11 mouse cellular contexts compared by ENCODE assay signal in genomic region chr6:38624439-38624838, GRCm38 (mm10). TPM values are rescaled to one million over a fixed set of nuclear protein-coding genes. Genes with fewer than 3 reads are reported as not detected.
DNase-seq lines count a peak whose midpoint lies in the region; ATAC-seq and TF ChIP-seq lines count a peak whose summit lies in the region.
"Had no signal": no experiment of that assay in that cellular context is flagged by ENCODE, and none has a peak within 500 bp of the region (broad histone marks: within the 10 kb centered on the region; RNA-seq: fewer than 3 reads in every experiment).

No protein-coding gene starts in this region.

- no peak for TF ChIP-seq CTCF in gastrocnemius, adult 2 months (IDR thresholded peaks at IDR 0.05)
- no peak for TF ChIP-seq CTCF in lung, adult 2 months (IDR thresholded peaks at IDR 0.05; ENCODE audit: insufficient read depth, low read length)

- DNase-seq in gastrocnemius, adult 18-20 months (ENCODE audit: low spot score), result peak; percentile 15
- no peak for DNase-seq in gastrocnemius, adult 2 months
- peak; percentile 16 for DNase-seq in lung, postnatal 25 days (ENCODE audit: low spot score)
- DNase-seq in lung, adult 2 months, result no peak
- peak; percentile 60 for DNase-seq in cerebellum, adult 9-11 months
- no peak for DNase-seq in spleen, adult 12 weeks (ENCODE audit: low spot score)
- DNase-seq: liver, postnatal 0 days had no signal

- ATAC-seq in activated CD4-positive, CD25-positive, alpha-beta regulatory T cell, adult 4 months, result no peak
- ATAC-seq in megakaryocyte, adult 5-6 weeks (ENCODE audit: poor library complexity, severe bottlenecking), result no peak

- H3K4me3 ChIP-seq in gastrocnemius, adult 2 months, result no peak overlapping the region
- no peak overlapping the region for H3K4me3 ChIP-seq in lung, adult 2 months (replicated peaks; ENCODE audit: extremely low read depth, low read depth, low read length)
- H3K4me3 ChIP-seq: heart, adult 2 months; kidney, embryonic 15.5 days had no signal

- WGBS in lung, adult 2 months, result 17% methylated on average over 1 of the region's 1 CpGs

- no peak for TF ChIP-seq POLR2A in lung, adult 2 months (IDR thresholded peaks at IDR 0.05; ENCODE audit: borderline replicate concordance, extremely low read depth, low read depth, low read length)

- H3K4me1 ChIP-seq in lung, adult 2 months (ENCODE audit: control insufficient read depth, insufficient read depth, low read length), result peaks cover 4% of the 10 kb centered on the region
- H3K4me1 ChIP-seq: kidney, embryonic 15.5 days had no signal

- intact Hi-C loops in gastrocnemius, adult 2 months (cut with DNase I), result no loop called here

- no peak overlapping the region for H3K27ac ChIP-seq in gastrocnemius, adult 2 months
- H3K27ac ChIP-seq: heart, adult 2 months; kidney, embryonic 15.5 days had no signal

RNA-seq across cellular contexts. Expression of gene Klrg2, which starts 12.6 kb away (rescaled TPM):
- total RNA-seq in gastrocnemius, adult 18-20 months (2021), result under 1 TPM in 1 of 2 experiments, not detected in 1; 0.31 TPM
- under 1 TPM in 1 of 2 experiments, not detected in 1; 0.17 TPM for total RNA-seq in gastrocnemius, adult 2 months (2021)
- 4.0 and 5.3 TPM in 2 replicates for polyA plus RNA-seq in lung, adult 2 months (2012; rRNA removed)
- not detected for polyA plus RNA-seq in activated CD4-positive, CD25-positive, alpha-beta regulatory T cell, adult 4 months (2017; shearing (Covaris generic))
- total RNA-seq in megakaryocyte, adult 5-6 weeks (2015), result 0.11 TPM in 1 of 2 replicates, not detected in the other
- total RNA-seq in megakaryocyte, adult 5-6 weeks (2017), result not detected in 2 replicates
- polyA plus RNA-seq: liver, postnatal 0 days had no signal

RNA-seq across cellular contexts. Expression of gene Clec2l, which starts 38.4 kb away (rescaled TPM):
- total RNA-seq in gastrocnemius, adult 18-20 months (2021), result not detected
- total RNA-seq in gastrocnemius, adult 2 months (2021), result under 1 TPM in 1 of 2 experiments, not detected in 1; 0.22 TPM
- 0.50 and 1.1 TPM in 2 replicates for polyA plus RNA-seq in lung, adult 2 months (2012; rRNA removed)
- not detected for polyA plus RNA-seq in activated CD4-positive, CD25-positive, alpha-beta regulatory T cell, adult 4 months (2017; shearing (Covaris generic))
- total RNA-seq in megakaryocyte, adult 5-6 weeks (2015), result not detected in 2 replicates
- not detected in 2 replicates for total RNA-seq in megakaryocyte, adult 5-6 weeks (2017)
- polyA plus RNA-seq: liver, postnatal 0 days had no signal

Comparison
In these comparisons a context has a peak if more than half of its experiments do, and no peak if none do; other contexts are left out.
1. DNase-seq: peak in gastrocnemius, adult 18-20 months (single experiment), lung, postnatal 25 days (single experiment) and cerebellum, adult 9-11 months (single experiment); none in gastrocnemius, adult 2 months (single experiment), lung, adult 2 months (single experiment) and spleen, adult 12 weeks (single experiment).